Mouse (Mus musculus): ENCODE results near the gene Brd1.

DNA sequence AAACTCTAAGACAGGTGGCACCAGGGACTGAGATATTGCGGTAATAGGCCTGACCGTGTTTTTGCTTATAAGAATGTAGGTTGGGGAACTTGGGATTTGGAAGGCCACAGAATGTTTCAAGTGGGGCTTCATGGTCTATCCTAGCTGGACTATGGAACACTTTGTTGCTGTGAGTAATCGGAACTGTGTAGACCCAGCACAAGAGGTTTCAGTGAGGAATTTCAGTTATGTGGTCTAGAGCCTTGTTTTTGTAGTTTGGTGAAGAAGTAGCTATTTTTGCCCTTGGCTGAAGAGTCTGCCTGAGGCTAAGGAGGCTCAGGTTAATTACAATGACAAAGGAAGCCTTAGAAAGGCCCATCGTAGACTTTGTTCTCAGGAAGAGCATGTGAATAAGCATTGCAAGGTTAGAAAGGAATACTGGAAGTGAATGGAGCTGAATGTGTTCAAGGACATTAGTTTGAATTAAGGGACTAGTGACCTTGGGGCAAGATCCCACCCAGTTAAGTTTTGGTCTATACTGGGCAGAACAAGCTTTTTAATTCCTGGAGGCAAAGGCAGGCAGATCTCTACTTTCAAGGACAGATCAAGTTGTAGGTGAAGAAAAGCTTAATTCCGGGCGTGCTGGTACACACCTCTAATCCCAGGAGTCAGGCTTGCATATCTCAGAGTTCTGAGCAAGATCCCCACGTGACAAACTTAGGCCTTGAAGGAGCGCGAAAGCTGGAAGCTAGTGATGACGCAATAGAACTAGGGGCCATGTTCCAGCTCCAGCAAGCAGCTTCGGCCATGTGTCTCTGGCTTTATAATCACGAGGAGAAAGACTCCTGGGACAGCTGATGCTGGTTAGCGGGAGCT is 25.1 kb downstream of the Brd1 start:
- TF ChIP-seq CTCF (IDR thresholded peaks at IDR 0.05; ENCODE audit: borderline replicate concordance, insufficient read depth, low read depth, low read length) (no peak), POLR2A (IDR thresholded peaks at IDR 0.05; ENCODE audit: borderline replicate concordance, insufficient read depth, low read length) (no peak)

All from cerebellum, adult 2 months (tissue).